Mouse (Mus musculus) retina, embryonic 14.5 days (tissue): Measurements from ENCODE around the gene H2-M10.6.
"Not testable (repeated sequence)": the region's sequence is repeated elsewhere in the genome, so short reads cannot be mapped to it uniquely, and the experiment has no call there.

Experiments used
- DNase-seq: peaks from one replicate; pipeline ENCODE4 v3.0.0-alpha.2; 2015; ENCODE audit warnings: low spot score

H2-M10.6 gene

DNA sequence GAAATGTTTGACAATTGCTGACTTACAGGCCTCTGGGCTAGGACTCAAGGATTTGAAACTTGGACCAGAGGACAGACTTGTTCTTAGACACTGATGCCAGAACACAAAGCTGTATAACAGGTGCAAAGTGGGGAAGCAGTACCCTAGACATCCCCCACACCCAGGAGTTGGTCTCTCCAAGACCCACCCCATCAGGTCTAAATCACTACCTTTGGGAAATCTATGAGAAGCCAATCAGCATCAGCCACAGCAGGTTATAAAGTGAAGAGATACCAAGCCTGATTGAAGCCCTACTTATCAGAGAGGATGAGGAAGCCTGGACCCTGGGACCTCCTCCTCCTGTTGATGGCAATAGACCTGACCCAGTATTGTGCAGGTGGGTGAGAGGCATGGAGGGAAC lies at the start of gene H2-M10.6:
H2-M10.6 (plus strand) TSS at position 301 of the 400 bp plus-strand sequence.
- no peak for DNase-seq

DNA sequence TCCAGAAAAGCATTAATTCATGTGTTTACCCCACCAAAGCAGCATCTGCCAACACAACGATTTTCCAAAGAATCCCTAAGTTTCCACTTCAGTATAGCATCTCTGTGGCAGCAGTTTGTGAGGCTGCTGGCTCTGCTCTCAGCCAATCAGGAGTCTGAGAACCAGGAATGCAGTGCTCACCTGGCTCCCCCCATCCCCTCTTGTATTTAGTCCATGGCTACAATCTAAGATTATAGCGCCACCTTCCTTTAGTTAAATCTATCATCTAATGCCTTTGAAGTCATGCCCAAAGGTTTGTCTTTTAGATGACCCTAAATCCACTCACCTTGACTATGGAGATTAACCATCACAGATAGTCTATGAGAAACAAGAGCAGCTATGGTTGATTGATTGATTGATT lies 48.2 kb upstream of the H2-M10.6 start:
- no peak for DNase-seq

DNA sequence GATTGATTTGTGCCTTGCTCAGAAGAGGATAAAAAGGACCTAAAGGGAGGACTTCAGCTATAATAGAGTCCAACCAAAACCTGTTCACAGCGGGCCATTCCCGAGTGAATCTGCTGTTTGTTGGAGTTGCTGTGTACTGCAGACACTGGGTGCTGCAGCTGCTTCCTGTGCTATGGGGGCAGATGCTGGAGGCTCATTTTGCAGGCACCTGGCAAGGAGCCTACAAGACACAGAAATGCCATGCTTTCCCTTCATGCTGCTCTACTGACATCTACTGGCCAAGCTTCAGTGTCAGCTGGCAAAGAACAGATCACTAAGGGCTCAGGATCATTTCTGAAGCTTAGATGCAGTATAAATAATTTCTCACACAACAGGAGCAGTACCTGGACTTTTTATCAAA lies 47.7 kb upstream of the H2-M10.6 start:
- peak; percentile 13 for DNase-seq

DNA sequence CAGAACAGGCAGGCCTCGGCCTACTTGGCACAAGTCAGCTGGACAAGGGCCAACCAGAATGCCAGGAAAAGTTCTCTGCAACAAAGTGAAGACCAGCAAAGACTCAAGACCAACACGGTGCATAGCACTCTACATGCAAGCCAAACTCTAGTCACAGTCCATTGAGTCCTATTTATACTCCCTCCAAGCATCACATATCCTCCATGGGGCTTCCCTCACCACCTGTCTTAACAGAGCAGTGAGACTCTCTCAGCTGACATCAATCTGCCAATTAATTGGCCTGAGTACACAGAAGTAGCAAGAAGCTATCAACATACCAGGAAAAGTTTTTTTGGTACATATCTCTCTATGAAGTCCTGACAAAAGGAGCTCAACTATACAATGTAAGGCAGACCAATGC lies 46.6 kb upstream of the H2-M10.6 start:
- not testable (repeated sequence) for DNase-seq

DNA sequence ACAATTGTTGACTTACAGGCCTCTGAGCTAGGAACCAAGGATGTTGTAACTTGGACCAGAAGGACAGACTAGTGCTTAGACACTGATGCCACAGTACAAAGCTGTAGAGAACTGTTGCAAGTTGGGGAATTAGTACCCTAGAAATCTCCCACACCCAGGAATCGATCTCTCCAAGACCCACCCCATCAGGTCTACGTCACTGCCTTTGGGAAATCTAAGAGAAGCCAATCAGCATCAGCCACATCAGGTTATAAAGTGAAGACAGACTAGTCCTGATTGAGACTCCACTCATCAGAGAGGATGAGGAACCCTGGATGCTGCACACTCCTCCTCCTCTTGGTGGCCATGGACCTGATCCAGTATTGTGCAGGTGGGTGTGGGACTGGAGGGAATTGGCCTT lies 39.4 kb upstream of the H2-M10.6 start, which contains the start of gene H2-M10.5:
H2-M10.5 (plus strand) TSS at position 301 of the 400 bp plus-strand sequence.
- DNase-seq, result not testable (repeated sequence)

DNA sequence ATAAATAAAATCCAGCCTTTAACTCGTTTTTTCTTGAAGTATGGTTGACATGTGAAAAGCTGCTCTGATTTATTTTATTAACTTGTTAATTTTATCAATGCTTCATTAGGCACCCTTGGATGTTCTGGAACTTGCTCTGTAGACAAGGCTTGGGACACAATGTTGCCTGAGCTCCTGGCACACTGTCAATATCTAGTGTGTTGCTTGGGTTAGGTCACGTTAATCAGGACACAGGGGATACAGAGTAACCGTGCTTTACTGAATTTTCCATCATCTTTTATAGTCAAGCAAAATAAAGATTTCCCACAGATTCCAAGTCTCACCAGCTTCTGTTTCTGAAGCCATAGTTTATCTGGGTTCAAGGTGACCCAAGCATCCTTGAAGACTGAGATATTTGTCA lies 30.4 kb upstream of the H2-M10.6 start:
- DNase-seq, result no peak

DNA sequence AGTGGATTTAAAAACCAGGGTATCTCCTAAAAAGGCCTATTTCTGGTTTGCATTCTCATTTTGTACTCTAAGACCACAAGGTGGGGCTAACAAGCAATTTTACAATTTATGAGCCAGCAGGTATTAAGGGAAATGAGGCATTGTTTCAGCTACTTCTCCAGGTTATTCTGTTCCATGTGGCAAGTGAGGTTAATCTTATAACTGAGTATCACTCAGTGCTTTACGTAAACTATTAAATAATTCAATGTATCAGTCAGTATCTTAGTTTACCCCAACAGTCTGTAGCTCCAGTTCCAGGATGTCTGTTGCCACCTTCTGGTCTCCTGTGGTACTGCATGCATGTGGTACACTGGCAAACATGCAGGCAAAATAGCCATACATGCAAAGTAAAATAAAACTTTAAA lies 25.5 kb upstream of the H2-M10.6 start:
- peak; percentile 66 for DNase-seq

DNA sequence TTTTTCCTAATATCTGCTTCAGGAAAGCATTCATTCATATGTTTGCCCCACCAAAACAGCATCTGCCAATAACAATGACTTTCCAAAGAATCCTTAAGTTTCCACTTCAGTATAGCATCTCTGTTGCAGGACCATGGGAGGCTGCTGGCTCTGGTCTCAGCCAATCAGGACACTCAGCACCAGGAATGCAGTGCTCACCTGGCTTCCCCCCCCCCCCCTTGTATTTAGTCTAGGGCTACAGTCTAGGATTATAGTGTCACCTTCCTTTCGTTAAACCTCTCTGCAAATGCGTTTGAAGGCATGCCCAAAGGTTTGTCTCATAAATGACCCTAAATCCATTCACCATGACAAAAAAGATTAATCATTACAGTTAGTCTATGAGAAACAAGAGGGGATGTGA lies 23.6 kb upstream of the H2-M10.6 start:
- no peak for DNase-seq

DNA sequence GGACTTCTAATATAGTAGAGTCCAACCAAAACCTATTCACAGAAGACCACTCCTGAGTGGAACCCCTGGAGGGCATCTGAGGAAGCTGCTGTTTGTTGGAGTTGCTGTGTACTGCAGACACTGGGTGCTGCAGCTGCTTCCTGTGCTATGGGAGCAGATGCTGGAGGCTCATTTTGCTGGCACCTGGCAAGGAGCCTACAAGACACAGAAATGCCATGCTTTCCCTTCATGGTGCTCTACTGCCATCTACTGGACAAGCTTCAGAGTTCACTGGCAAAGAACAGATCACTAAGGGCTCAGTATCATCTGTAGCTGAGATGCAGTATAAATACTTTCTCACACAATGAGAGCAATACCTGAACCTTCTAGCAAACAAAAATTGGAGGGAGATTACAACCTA lies 23.2 kb upstream of the H2-M10.6 start:
- peak; percentile 88 for DNase-seq

DNA sequence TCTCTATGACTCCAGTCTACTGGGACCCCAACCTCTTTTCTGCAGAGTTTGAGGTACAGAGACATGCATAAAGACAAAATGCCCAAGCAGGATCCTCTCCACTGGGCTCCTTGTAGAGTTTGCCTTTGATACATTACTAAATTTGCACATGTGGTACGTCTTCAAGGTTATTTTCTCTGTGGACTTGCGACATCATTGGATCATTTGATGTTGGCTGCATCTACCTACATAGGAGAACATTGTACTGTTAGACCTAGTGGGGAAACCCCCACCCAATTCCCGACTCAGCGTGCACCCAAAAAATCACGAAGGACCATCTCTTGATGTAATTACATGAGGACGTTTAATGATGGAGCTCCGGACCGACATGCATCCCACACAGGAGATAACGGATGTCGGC lies 12.5 kb upstream of the H2-M10.6 start:
- DNase-seq, result no peak

DNA sequence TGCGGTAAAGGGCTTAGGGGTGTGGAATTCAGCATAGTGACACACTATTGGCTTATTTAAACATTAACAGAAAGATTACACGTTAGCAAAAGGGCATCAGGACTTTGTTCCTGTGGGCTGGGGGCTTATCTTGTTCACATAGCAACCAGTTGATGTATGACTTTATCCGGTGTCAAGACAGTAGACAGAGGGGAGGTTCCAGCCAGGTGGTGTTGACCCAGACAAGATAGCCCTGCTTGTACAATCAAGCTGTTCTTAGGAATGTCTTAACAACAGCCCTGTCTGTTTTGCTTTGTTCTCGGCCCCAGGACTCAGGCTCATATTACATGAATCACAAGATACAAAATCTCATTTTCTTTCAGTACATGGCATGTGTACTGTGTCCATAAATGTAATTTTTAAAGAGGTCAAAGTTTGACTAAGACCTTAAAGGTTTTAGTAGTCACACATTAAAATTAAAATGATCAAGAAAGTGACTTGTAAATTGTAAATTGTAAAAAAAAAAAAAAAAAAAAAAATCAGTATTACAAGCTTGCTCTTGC lies 12.0 kb upstream of the H2-M10.6 start:
- DNase-seq, result not testable (repeated sequence)

DNA sequence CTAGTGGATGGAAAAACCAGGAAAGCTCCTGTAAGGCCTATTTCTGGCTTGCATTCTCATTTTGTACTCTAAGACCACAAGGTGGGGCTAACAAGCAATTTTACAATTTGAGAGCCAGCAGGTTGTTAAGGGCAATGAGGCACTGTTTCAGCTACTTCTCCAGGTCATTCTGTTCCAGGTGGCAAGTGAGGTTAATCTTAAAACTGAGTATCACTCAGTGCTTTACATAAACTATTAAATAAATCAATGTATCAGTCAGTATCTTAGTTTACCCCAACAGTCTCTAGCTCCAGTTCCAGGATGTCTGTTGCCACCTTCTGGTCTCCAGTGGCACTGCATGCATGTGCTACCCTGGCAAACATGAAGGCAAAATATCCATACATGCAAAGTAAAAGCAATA lies 12.0 kb downstream of the H2-M10.6 start:
- peak; percentile 56 for DNase-seq

DNA sequence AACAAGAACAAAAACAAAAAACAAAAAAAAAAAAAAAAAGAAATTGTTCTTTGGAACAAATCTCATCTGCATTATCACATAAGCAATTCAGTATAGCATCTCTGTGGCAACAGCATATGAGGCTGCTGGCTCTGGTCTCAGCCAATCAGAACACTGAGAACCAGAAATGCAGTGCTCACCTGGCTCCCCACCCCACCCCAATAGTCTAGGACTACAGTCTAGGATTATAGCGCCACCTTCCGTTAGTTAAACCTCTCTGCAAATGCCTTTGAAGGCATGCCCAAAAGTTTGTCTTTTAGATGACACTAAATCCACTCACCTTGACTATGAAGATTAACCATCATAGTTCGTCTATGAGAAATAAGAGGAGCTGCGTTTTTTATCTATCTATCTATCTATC lies 13.6 kb downstream of the H2-M10.6 start:
- peak; percentile 6 for DNase-seq

DNA sequence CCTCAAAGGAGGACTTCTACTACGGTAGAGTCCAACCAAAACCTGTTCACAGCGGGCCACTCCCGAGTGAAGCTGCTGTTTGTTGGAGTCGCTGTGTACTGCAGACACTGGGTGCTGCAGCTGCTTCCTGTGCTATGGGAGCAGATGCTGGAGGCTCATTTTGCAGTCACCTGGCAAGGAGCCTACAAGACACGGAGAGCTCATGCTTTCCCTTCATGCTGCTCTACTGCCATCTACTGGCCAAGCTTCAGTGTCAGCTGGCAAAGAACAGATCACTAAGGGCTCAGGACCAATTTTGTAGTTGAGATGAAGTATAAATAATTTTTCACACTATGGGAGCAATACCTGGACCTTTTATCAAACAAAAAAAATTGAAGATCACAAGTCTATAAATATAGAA lies 14.0 kb downstream of the H2-M10.6 start:
- peak; percentile 71 for DNase-seq

DNA sequence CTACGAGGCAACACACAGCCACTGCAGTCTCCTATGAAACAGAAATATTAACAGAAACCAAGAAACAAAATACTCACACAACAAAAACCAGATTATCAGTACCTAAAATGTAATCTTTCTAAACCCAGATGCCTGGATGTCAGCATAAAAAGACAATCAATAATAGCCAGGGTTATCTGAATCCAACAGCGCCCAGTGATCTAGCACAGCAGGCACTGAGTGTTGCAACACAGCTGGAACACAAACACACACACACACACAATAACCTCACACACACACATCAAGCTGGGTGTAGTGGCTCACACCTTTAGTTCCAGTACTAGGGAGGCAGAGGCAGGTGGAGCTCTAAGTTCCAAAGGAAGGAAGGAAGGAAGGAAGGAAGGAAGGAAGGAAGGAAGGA lies 16.5 kb downstream of the H2-M10.6 start:
- DNase-seq, result no peak

DNA sequence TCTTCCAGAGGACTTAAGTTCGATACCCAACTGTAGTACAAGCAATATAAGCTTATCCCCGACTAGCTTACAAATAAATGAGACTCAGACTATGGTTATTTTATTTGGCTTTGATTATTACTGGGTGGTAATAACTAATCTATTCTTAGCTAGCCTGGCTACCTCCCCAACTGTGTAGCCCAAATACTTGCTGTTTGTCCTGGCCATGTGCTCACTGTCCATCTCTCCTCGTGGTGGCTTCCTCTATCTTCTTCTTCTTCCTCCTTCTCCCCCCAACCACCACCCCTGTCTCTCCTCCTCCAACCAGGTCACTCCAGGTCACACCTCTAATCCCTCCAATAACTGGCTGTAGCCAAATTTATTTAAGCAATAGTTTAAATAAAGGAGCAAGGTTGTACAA lies 18.5 kb downstream of the H2-M10.6 start:
- DNase-seq, result no peak

DNA sequence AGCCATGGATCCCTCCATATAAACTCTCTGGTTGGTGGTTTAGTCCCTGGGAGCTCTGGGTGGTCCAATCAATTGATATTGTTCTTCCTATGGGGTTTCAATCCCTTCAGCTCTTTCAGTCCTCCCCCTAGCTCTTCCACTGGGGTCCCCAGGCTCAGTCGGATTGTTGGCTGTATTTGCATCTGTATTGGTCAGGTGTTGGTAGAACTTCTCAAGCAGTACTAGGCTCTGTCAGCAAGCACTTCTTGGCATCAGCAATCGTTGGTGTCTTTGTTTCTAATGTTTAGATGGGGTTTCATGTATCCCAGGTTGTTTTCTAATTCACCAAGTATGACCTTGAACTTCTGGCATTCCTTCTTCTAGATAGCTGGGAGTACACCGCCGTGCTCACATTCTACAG lies 20.7 kb downstream of the H2-M10.6 start:
- no peak for DNase-seq

DNA sequence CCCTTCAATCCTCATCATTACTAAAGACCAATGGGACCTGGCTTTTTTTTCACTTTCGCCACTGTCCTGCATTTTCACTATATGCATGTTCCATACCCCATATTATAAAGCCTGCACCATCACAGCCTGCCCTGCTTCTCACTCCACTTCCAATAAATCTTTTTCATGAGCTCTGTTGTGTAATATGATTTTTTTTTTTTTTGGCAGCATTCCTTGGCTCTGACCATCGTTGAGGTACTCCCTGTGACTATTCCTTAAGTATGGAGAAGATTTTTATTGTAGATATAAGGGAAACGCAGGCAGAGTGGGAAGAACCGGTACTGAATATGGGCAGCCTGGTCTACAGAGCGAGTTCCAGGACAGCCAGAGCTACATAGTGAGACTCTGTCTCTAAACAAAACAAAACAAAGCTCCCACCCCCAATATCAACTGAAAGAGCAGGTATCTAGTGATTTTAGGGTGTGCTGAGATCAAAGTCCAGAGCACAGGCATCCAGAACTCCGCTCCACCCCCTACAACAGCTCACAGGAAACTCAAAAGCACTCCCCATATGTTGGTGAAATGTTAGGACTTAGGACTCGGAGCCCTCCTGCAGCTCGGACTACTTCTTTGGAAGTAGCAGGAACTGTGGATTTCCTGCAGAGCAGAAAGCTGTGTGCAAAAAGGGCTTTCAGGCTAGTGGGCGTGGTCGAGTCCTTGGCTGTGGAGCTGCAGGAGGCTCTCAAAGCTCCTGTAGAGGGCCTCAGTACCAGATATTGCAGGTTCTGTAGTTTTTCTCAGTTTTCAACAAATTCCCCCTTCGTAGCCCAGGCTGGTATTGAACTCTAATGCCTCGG lies 23.8 kb downstream of the H2-M10.6 start:
- DNase-seq, result peak; percentile 48

DNA sequence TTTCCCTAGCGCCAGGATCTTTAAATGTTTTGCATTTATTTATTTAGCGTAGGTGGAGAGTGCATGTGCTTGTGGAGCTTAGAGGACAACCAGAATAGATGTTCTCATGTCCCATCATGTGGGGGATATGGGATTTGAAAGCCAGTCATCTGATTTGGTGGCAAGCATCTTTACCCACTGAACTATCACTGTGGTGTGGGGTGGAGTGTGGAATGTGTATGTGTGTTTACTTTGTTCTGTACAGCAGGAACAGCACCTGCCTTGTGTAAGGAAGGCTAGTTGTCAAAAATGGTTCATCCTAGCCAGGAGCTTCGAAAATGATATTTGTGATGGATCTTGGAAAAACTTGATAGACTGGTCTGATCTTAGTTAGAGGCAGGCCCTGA lies 24.4 kb downstream of the H2-M10.6 start:
- no peak for DNase-seq

DNA sequence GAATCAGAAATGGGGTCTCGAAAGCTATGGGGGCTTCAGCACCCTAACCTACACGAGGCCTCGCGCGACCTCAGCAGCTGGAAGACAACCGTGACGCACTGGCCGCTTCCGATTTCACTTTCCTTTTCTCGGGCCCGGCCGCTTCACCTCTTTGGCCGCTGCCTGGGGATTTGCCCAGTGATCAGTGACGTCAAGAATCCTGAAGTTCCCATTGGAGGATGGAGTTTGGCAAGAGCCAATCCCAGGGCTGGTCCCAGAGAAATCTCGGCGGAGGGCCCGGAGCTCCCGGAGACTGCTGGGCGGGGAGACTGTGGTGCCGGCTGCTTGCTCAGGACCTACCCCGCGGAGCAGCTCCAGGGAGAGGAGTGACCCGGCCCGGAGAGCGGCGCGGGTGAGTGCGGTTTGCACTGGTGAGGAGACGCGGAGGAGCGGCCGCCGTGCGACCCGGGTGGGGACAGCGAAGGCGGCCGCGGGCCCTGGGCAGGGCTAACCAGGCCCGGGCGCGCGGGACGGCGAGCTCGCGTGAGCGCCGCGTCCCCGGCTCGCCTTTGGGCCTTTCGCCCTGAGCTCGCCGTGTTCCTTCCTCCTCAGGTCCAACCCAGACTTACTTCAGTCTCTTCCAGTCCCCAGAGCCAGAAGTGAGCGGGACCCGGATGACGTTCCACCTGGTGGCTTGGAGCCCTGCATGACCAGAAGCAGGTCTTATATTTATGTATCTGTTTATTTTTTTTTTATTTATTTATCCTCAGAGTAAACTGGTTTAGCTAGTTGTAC lies 25.1 kb downstream of the H2-M10.6 start, which contains the start of gene Trim26:
Trim26 (plus strand) TSS at position 261 of the 774 bp plus-strand sequence.
- peak; percentile 97 for DNase-seq

DNA sequence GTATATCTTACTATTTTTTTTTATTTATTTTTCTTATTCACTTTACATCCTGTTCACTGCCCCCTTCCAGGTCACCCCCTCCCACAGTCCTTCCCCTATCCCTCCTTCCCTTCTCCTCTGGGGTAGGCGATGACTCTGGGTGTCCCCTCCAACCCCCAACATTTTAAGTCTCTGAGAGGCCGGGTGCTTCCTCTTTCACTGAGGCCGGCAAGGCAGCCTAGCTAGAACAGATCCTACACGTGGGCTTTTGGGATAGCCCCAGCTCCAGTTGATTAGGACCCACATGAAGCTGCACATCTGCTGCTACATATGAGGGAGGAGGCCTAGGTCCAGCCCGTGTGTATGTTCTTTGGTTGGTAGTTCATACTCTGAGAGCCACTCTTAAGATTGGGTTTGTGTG lies 27.0 kb downstream of the H2-M10.6 start:
- DNase-seq, result no peak

DNA sequence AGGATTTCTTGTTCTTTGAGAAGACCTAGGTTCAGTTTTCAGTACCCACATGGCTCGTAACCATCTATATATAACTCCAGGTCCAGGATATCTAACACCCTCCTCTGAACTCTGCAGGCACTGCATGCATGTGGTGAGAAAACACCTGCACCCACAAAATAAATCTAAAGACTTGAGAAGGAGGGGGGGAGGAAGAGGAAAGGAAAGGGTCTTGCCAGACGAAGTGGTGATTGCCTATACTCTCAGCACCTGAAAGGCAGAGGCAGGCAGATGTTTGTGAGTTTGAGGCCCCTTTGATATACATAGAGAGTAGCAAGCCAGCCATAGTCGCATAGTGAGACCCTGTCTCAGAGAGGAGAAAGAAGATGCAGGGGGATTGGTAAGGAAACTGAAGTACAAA lies 28.0 kb downstream of the H2-M10.6 start:
- no peak for DNase-seq

DNA sequence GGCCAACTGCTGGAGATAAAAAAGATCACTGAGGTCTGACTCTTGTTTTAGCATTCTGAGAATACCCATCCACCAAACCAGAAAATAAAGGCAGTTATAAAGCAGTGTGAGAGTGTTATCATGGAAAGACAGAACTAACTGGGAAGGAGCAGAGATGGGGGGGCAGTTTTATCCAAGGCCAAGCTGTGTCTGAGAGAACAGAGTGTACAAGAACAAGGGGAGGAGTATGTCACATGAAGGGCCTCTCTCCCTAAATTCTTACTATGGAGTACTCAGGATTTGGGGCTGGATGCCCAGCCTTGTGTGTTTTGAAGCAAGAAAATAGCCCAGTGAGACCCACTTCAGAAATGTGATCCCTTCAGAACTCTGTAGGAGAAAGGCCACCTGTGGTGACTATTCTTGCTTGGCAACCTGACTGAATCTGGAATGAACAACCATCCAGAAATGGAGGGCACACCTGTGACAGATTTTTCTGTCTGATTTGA lies 29.0 kb downstream of the H2-M10.6 start:
- DNase-seq, result no peak
